Comparison of ENCODE assay signal across 14 mouse cellular contexts in the genomic region with DNA sequence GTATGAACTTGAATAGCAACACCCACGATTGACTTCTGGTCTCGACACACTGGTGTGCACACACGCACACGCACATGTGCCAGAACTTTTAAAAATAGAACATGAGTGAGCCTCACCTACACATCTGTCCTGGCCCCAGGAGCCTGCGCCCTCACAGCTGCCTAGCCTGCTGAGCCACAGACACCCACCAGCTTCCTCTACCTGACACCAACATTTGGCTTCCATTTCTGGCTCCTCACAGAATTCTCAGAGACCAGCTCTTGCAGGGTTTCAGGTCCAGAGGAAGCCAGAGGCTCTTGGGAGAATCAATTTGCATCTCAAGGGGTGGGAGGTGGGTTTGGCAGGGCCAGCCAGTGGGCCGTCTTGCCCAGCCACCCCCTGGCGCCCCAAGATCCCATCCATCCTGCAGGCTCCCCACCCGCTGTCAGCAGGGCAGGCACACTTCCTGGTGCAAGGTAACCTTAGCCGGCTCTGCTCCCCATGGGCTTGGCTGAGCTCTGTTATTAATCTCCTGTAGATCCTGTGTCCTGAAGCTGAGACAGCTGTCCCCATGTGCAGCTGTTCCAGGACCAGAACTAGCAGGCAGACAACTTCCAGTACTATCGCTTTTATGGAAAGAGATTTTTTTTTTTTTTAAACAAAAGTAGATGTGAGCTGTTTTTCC. TPM values are rescaled to one million over a fixed set of nuclear protein-coding genes. Genes with fewer than 3 reads are reported as not detected.
A peak's percentile ranks its signal among the peaks of the same experiment; 100 is the strongest.
DNase-seq lines count a peak whose midpoint lies in the region; ATAC-seq and TF ChIP-seq lines count a peak whose summit lies in the region.
"Had no signal": no experiment of that assay in that cellular context is flagged by ENCODE, and none has a peak within 500 bp of the region (broad histone marks: within the 10 kb centered on the region; RNA-seq: fewer than 3 reads in every experiment).

No protein-coding gene starts in this region.

- no peak overlapping the region for H3K4me3 ChIP-seq in kidney, embryonic 14.5 days (ENCODE audit: low read length)
- no peak overlapping the region for H3K4me3 ChIP-seq in embryonic facial prominence, embryonic 11.5 days (ENCODE audit: low read depth, low read length)
- H3K4me3 ChIP-seq in limb, embryonic 11.5 days (ENCODE audit: low read depth, low read length) = no peak overlapping the region
- no peak overlapping the region for H3K4me3 ChIP-seq in thymus, adult 2 months (ENCODE audit: control insufficient read depth, insufficient read depth, low read length)
- H3K4me3 ChIP-seq in midbrain, postnatal 0 days (ENCODE audit: low read depth, low read length) = no peak overlapping the region

- no peak overlapping the region for H3K9ac ChIP-seq in kidney, embryonic 14.5 days (ENCODE audit: low read depth, low read length)
- no peak overlapping the region for H3K9ac ChIP-seq in embryonic facial prominence, embryonic 11.5 days (replicated peaks; ENCODE audit: low read length)
- H3K9ac ChIP-seq in limb, embryonic 11.5 days (ENCODE audit: low read length) = 0 out of 2 replicates have a peak overlapping the region, but pooled peaks have one; percentile 22
- no peak overlapping the region for H3K9ac ChIP-seq in midbrain, postnatal 0 days (replicated peaks; ENCODE audit: low read length, poor library complexity, severe bottlenecking)

- no peaks in the 10 kb centered on the region for H3K9me3 ChIP-seq in kidney, embryonic 14.5 days (ENCODE audit: control insufficient read depth, low read length)
- no peaks in the 10 kb centered on the region for H3K9me3 ChIP-seq in embryonic facial prominence, embryonic 11.5 days (replicated peaks; ENCODE audit: control insufficient read depth, low read length)
- H3K9me3 ChIP-seq in limb, embryonic 11.5 days (ENCODE audit: control insufficient read depth, low read length) = no peaks in the 10 kb centered on the region
- H3K9me3 ChIP-seq in midbrain, postnatal 0 days (ENCODE audit: low read length) = no peaks in the 10 kb centered on the region

- DNase-seq in kidney, postnatal 14 days = no peak
- DNase-seq in embryonic facial prominence, embryonic 11.5 days (ENCODE audit: low spot score) = peak; percentile 78
- peak; percentile 74 for DNase-seq in limb, embryonic 11.5 days (ENCODE audit: low spot score)
- peak; percentile 52 for DNase-seq in thymus, adult 2 months
- no peak for DNase-seq in midbrain, postnatal 0 days (ENCODE audit: low spot score)
- DNase-seq in heart, adult 18-20 months = no peak
- no peak for DNase-seq in right cerebral cortex, postnatal 36 days (ENCODE audit: low spot score in 2 of 2)
- DNase-seq: cerebellum, adult 9-10 months; layer of hippocampus, postnatal 36 days; lung, adult 18-20 months; midbrain, embryonic 14.5 days had no signal

- no peak for TF ChIP-seq POLR2A in thymus, adult 2 months (IDR thresholded peaks at IDR 0.05; ENCODE audit: control insufficient read depth, extremely low read depth, insufficient read depth, low read length, poor library complexity)

- peak overlapping the region; percentile 66 for H3K27ac ChIP-seq in kidney, embryonic 14.5 days (ENCODE audit: low read depth, low read length)
- H3K27ac ChIP-seq in embryonic facial prominence, embryonic 11.5 days (replicated peaks; ENCODE audit: low read depth, low read length) = peak overlapping the region; percentile 65
- H3K27ac ChIP-seq in limb, embryonic 11.5 days (replicated peaks; ENCODE audit: low read depth, low read length) = peak overlapping the region; percentile 79
- peak overlapping the region; percentile 94 for H3K27ac ChIP-seq in thymus, adult 2 months (ENCODE audit: control insufficient read depth, insufficient read depth, low read length)
- no peak overlapping the region for H3K27ac ChIP-seq in midbrain, postnatal 0 days (ENCODE audit: low read depth, low read length)

- H3K4me2 ChIP-seq in kidney, embryonic 14.5 days (replicated peaks; ENCODE audit: low read depth, low read length) = no peak overlapping the region; the same call in 1 of the 2 replicates
- H3K4me2 ChIP-seq in embryonic facial prominence, embryonic 11.5 days (ENCODE audit: low read depth, low read length) = no peak overlapping the region
- peak overlapping the region; percentile 20; the same call in 1 of the 2 replicates for H3K4me2 ChIP-seq in limb, embryonic 11.5 days (ENCODE audit: low read depth, severe bottlenecking)
- no peak overlapping the region for H3K4me2 ChIP-seq in midbrain, postnatal 0 days (ENCODE audit: low read depth, low read length, poor library complexity, severe bottlenecking)

- H3K4me1 ChIP-seq in kidney, embryonic 14.5 days (ENCODE audit: control insufficient read depth, insufficient read depth, low read length) = peaks cover 12% of the 10 kb centered on the region
- H3K4me1 ChIP-seq in embryonic facial prominence, embryonic 11.5 days (ENCODE audit: control insufficient read depth, insufficient read depth, low read length) = no peaks in the 10 kb centered on the region; the same call in none of the 2 replicates
- peaks cover 28% of the 10 kb centered on the region for H3K4me1 ChIP-seq in limb, embryonic 11.5 days (ENCODE audit: control insufficient read depth, insufficient read depth, low read length)
- peaks cover 24% of the 10 kb centered on the region for H3K4me1 ChIP-seq in thymus, adult 2 months (replicated peaks; ENCODE audit: control insufficient read depth, insufficient read depth, low read length)
- H3K4me1 ChIP-seq in midbrain, postnatal 0 days (ENCODE audit: insufficient read depth, low read length) = no peaks in the 10 kb centered on the region

- H3K36me3 ChIP-seq in kidney, embryonic 14.5 days (ENCODE audit: control insufficient read depth, insufficient read depth, low read length) = no peaks in the 10 kb centered on the region
- no peaks in the 10 kb centered on the region for H3K36me3 ChIP-seq in embryonic facial prominence, embryonic 11.5 days (replicated peaks; ENCODE audit: control insufficient read depth, insufficient read depth, low read depth, low read length)
- no peaks in the 10 kb centered on the region for H3K36me3 ChIP-seq in limb, embryonic 11.5 days (ENCODE audit: control insufficient read depth, insufficient read depth, low read length)
- H3K36me3 ChIP-seq in thymus, adult 2 months (ENCODE audit: control insufficient read depth, insufficient read depth, low read length) = no peaks in the 10 kb centered on the region
- no peaks in the 10 kb centered on the region for H3K36me3 ChIP-seq in midbrain, postnatal 0 days (ENCODE audit: insufficient read depth, low read length)

- ATAC-seq in kidney, embryonic 14.5 days (ENCODE audit: low FRiP score, low TSS enrichment) = peak; percentile 90
- ATAC-seq in embryonic facial prominence, embryonic 11.5 days (replicated peaks; ENCODE audit: insufficient number of reproducible peaks, low FRiP score, low TSS enrichment, low read depth) = peak; percentile 66; the same call in 1 of the 2 replicates
- ATAC-seq in limb, embryonic 11.5 days (ENCODE audit: insufficient number of reproducible peaks, low FRiP score, low TSS enrichment, low read depth) = peak; percentile 83
- no peak for ATAC-seq in midbrain, postnatal 0 days (ENCODE audit: low FRiP score)
- ATAC-seq: forebrain, embryonic 14.5 days had no signal

- 40% methylated on average over 10 of the region's 10 CpGs for WGBS in kidney, embryonic 14.5 days
- WGBS in embryonic facial prominence, embryonic 11.5 days = 44% methylated on average over 10 of the region's 10 CpGs
- WGBS in limb, embryonic 11.5 days = 35% methylated on average over 10 of the region's 10 CpGs
- 15% methylated on average over 10 of the region's 10 CpGs for WGBS in thymus, adult 2 months
- WGBS in midbrain, postnatal 0 days = 68% methylated on average over 10 of the region's 10 CpGs

- TF ChIP-seq CTCF in thymus, adult 2 months (IDR thresholded peaks at IDR 0.05; ENCODE audit: borderline replicate concordance, control insufficient read depth, extremely low read depth, insufficient read depth, low read length, poor library complexity) = no peak
- TF ChIP-seq CTCF in midbrain, postnatal 0 days (IDR thresholded peaks at IDR 0.05) = no peak

- H3K27me3 ChIP-seq in kidney, embryonic 14.5 days (ENCODE audit: control insufficient read depth, insufficient read depth, low read length) = no peaks in the 10 kb centered on the region
- no peaks in the 10 kb centered on the region for H3K27me3 ChIP-seq in embryonic facial prominence, embryonic 11.5 days (ENCODE audit: control insufficient read depth, insufficient read depth, low read length)
- no peaks in the 10 kb centered on the region for H3K27me3 ChIP-seq in limb, embryonic 11.5 days (ENCODE audit: control insufficient read depth, insufficient read depth, low read length)
- H3K27me3 ChIP-seq in thymus, adult 2 months (ENCODE audit: control insufficient read depth, insufficient read depth, low read length) = no peaks in the 10 kb centered on the region
- no peaks in the 10 kb centered on the region for H3K27me3 ChIP-seq in midbrain, postnatal 0 days (ENCODE audit: insufficient read depth, low read length)

RNA-seq across cellular contexts. Expression of a gene that starts 13.4 kb away (rescaled TPM):
- 37.5 and 44.0 TPM in 2 replicates for polyA plus RNA-seq in kidney, embryonic 14.5 days (2014; fragmentation: Nextera tagmentation; extraction: Ambion mirVana)
- polyA plus RNA-seq in embryonic facial prominence, embryonic 11.5 days (2014; fragmentation: Nextera tagmentation; extraction: Ambion mirVana) = 63.0 and 67.1 TPM in 2 replicates
- 68.2 and 69.0 TPM in 2 replicates for polyA plus RNA-seq in limb, embryonic 11.5 days (2014; fragmentation: Nextera tagmentation; extraction: Ambion mirVana)
- polyA plus RNA-seq in thymus, adult 2 months (2012; rRNA removed) = 0.22 and 0.66 TPM in 2 replicates
- total RNA-seq in midbrain, postnatal 0 days (2014; rRNA removed) = 61.9 and 65.1 TPM in 2 replicates
- polyA plus RNA-seq in midbrain, postnatal 0 days (2015; fragmentation: Nextera tagmentation; extraction: Ambion mirVana) = 35.5 and 35.7 TPM in 2 replicates
- total RNA-seq in heart, adult 18-20 months (2021) = not detected
- total RNA-seq: hematopoietic stem cell, adult 5-6 weeks had no signal

RNA-seq across cellular contexts. Expression of a gene that starts 38.4 kb away (rescaled TPM):
- 85.0 and 86.7 TPM in 2 replicates for polyA plus RNA-seq in kidney, embryonic 14.5 days (2014; fragmentation: Nextera tagmentation; extraction: Ambion mirVana)
- polyA plus RNA-seq in embryonic facial prominence, embryonic 11.5 days (2014; fragmentation: Nextera tagmentation; extraction: Ambion mirVana) = 72.5 and 83.4 TPM in 2 replicates
- polyA plus RNA-seq in limb, embryonic 11.5 days (2014; fragmentation: Nextera tagmentation; extraction: Ambion mirVana) = 80.6 and 80.7 TPM in 2 replicates
- polyA plus RNA-seq in thymus, adult 2 months (2012; rRNA removed) = 7.7 and 9.4 TPM in 2 replicates
- total RNA-seq in midbrain, postnatal 0 days (2014; rRNA removed) = 33.5 and 42.3 TPM in 2 replicates
- polyA plus RNA-seq in midbrain, postnatal 0 days (2015; fragmentation: Nextera tagmentation; extraction: Ambion mirVana) = 122 and 137 TPM in 2 replicates
- 10 to 100 TPM in 1 of 2 experiments, 1 to 10 TPM in 1; 8.9 to 10.0 TPM for total RNA-seq in heart, adult 18-20 months (2021)

Comparison
In these comparisons a context has a peak if more than half of its experiments do, and no peak if none do; other contexts are left out.
1. DNase-seq: peak in embryonic facial prominence, embryonic 11.5 days (single experiment), limb, embryonic 11.5 days (single experiment) and thymus, adult 2 months (single experiment); none in kidney, postnatal 14 days (single experiment), midbrain, postnatal 0 days (single experiment), heart, adult 18-20 months (0 of 2) and right cerebral cortex, postnatal 36 days (0 of 2).
2. RNA of a gene that starts 13.4 kb away (polyA plus RNA-seq): 68.2 to 69.0 TPM in limb, embryonic 11.5 days, 63.0 to 67.1 TPM in embryonic facial prominence, embryonic 11.5 days, 37.5 to 44.0 TPM in kidney, embryonic 14.5 days and 35.5 to 35.7 TPM in midbrain, postnatal 0 days; 0.22 to 0.66 TPM in thymus, adult 2 months; every median in the first group is over 10 times any median in the second.